Mouse (Mus musculus) testis, adult 2 months (tissue): ENCODE measurements at regions not wholly inside any gene's neighbourhood (a gene's known extent, or its start where the extent isn't known, plus 50 kb on each side); places are given as distances from the start of the nearest gene placed in this dataset.

Source experiments
- H3K27ac ChIP-seq: fragments of 200-500 bp; 2 replicates; pipeline ENCODE4 v1.5.1; 2012; ENCODE audit warnings: low read depth, low read length; ENCODE audit not compliant: control insufficient read depth, insufficient read depth
- H3K27me3 ChIP-seq: fragments of 200-500 bp; 2 replicates; pipeline ENCODE4 v1.6.1; 2012; ENCODE audit warnings: mild to moderate bottlenecking, low read length, moderate library complexity; ENCODE audit not compliant: control insufficient read depth, insufficient read depth
- H3K36me3 ChIP-seq: fragments of 200-500 bp; 2 replicates; pipeline ENCODE4 v1.6.1; 2012; ENCODE audit warnings: mild to moderate bottlenecking, low read length; ENCODE audit not compliant: control insufficient read depth, insufficient read depth
- H3K4me1 ChIP-seq: fragments of 200-500 bp; 2 replicates; pipeline ENCODE4 v1.6.1; 2012; ENCODE audit warnings: low read length; ENCODE audit not compliant: control insufficient read depth, insufficient read depth
- H3K4me3 ChIP-seq: fragments of 200-500 bp; 2 replicates; pipeline ENCODE4 v1.5.1; 2012; ENCODE audit warnings: low read depth, mild to moderate bottlenecking, low read length, moderate library complexity, mixed read lengths; ENCODE audit not compliant: control insufficient read depth
- CTCF ChIP-seq: fragments of 200-500 bp; IDR thresholded peaks from 2 replicates; pipeline ENCODE4 v1.5.1; 2012; ENCODE audit warnings: low read depth, mild to moderate bottlenecking, inconsistent platforms, low read length, moderate library complexity; ENCODE audit not compliant: control insufficient read depth, insufficient read depth, insufficient replicate concordance
- POLR2A ChIP-seq: fragments of 200-500 bp; IDR thresholded peaks from 2 replicates; pipeline ENCODE4 v1.6.1; 2012; ENCODE audit warnings: low read depth, mild to moderate bottlenecking, inconsistent platforms, low read length, moderate library complexity; ENCODE audit not compliant: control insufficient read depth

- H3K27me3 ChIP-seq, result no peaks in the 10 kb centered on the region
- H3K4me1 ChIP-seq, result no peaks in the 10 kb centered on the region
- no peaks in the 10 kb centered on the region for H3K36me3 ChIP-seq
- H3K4me3 ChIP-seq, result no peak overlapping the region
- TF ChIP-seq POLR2A (no peak), CTCF (no peak)
- no peak overlapping the region for H3K27ac ChIP-seq
Observed at GRCm38 (mm10) chr8:126723259-126724122, 129.7 kb upstream of the Irf2bp2 start.

GRCm38 (mm10) chr8:126721621-126722020 lies 127.8 kb upstream of the Irf2bp2 start:
- no peak overlapping the region for H3K4me3 ChIP-seq
- no peak overlapping the region for H3K27ac ChIP-seq
- no peaks in the 10 kb centered on the region for H3K4me1 ChIP-seq
- H3K36me3 ChIP-seq, result no peaks in the 10 kb centered on the region
- TF ChIP-seq POLR2A (no peak), CTCF (no peak)
- no peaks in the 10 kb centered on the region for H3K27me3 ChIP-seq

GRCm38 (mm10) chr8:126720473-126721145 lies 126.8 kb upstream of the Irf2bp2 start:
- no peak overlapping the region for H3K27ac ChIP-seq
- H3K27me3 ChIP-seq, result no peaks in the 10 kb centered on the region
- H3K4me1 ChIP-seq, result no peaks in the 10 kb centered on the region
- TF ChIP-seq POLR2A (no peak), CTCF (no peak)
- H3K4me3 ChIP-seq, result no peak overlapping the region
- H3K36me3 ChIP-seq, result no peaks in the 10 kb centered on the region

- no peaks in the 10 kb centered on the region for H3K27me3 ChIP-seq
- no peak overlapping the region for H3K4me3 ChIP-seq
- no peak for TF ChIP-seq POLR2A
- TF ChIP-seq CTCF, result no peak
- H3K27ac ChIP-seq, result no peak overlapping the region
- H3K4me1 ChIP-seq, result no peaks in the 10 kb centered on the region
- no peaks in the 10 kb centered on the region for H3K36me3 ChIP-seq
Observed at GRCm38 (mm10) chr8:126719748-126720147, 126.0 kb upstream of the Irf2bp2 start.

GRCm38 (mm10) chr8:126717652-126718155 lies 123.9 kb upstream of the Irf2bp2 start:
- Histone ChIP-seq H3K27ac (no peak overlapping the region), H3K4me3 (no peak overlapping the region), H3K36me3 (no peaks in the 10 kb centered on the region), H3K4me1 (no peaks in the 10 kb centered on the region), H3K27me3 (no peaks in the 10 kb centered on the region)
- TF ChIP-seq CTCF (no peak), POLR2A (no peak)

- Histone ChIP-seq H3K27me3 (no peaks in the 10 kb centered on the region), H3K4me3 (no peak overlapping the region), H3K27ac (no peak overlapping the region), H3K4me1 (no peaks in the 10 kb centered on the region), H3K36me3 (no peaks in the 10 kb centered on the region)
- no peak for TF ChIP-seq CTCF
- no peak for TF ChIP-seq POLR2A
Observed at GRCm38 (mm10) chr8:126715666-126716065, 121.9 kb upstream of the Irf2bp2 start.

- Histone ChIP-seq H3K4me1 (no peaks in the 10 kb centered on the region), H3K27me3 (no peaks in the 10 kb centered on the region), H3K36me3 (no peaks in the 10 kb centered on the region), H3K4me3 (no peak overlapping the region), H3K27ac (no peak overlapping the region)
- TF ChIP-seq POLR2A, result no peak
- TF ChIP-seq CTCF, result no peak
Observed at GRCm38 (mm10) chr8:126713602-126714145, 119.9 kb upstream of the Irf2bp2 start.
